Mouse (Mus musculus): ENCODE results near the gene 4933425L06Rik. TPM values are rescaled to one million over a fixed set of nuclear protein-coding genes. Genes with fewer than 3 reads are reported as not detected.

Gene 4933425L06Rik
- not detected in 2 replicates for polyA plus RNA-seq (2014; fragmentation: Nextera tagmentation; extraction: Ambion mirVana)

DNA sequence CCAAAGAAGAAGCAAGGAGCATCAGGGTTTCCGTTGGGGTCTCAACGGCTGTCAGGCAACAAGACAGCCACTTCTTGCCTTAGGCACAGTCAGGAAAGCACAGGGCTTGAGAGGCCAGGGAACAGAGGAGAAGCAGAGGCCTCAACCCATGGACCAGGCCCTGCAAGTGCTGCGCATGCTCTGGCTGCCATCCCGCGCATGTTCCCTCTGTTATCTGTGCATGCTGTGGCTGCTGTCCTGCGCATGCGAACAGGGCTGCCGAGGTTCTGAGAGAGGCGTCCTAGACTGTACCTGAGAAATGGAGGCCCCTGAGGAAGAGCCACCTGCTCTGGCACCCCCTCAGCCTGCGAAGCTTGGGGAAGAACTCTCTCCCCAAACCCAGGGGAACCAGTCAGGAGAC is at the start of gene 4933425L06Rik:
TSS of gene 4933425L06Rik (plus strand) at position 261 of the 400 bp plus-strand sequence.
- H3K4me2 ChIP-seq (replicated peaks; ENCODE audit: low read depth, low read length), result no peak within 1 kb of the TSS
- H3K27me3 ChIP-seq (ENCODE audit: control insufficient read depth, insufficient read depth, low read length), result no peaks in the 10 kb centered on the region
- H3K9ac ChIP-seq (replicated peaks; ENCODE audit: low read depth, low read length), result no peak within 1 kb of the TSS
- H3K4me3 ChIP-seq (ENCODE audit: low read depth, low read length), result no peak within 1 kb of the TSS
- no peaks in the 10 kb centered on the region for H3K36me3 ChIP-seq (ENCODE audit: control insufficient read depth, insufficient read depth, low read length)
- H3K4me1 ChIP-seq (ENCODE audit: control insufficient read depth, insufficient read depth, low read length), result no peaks in the 10 kb centered on the region
- no peak within 1 kb of the TSS for H3K27ac ChIP-seq (ENCODE audit: low read length)
- no peaks in the 10 kb centered on the region for H3K9me3 ChIP-seq (ENCODE audit: control insufficient read depth, low read depth, low read length)
- 87% methylated on average over 10 of the region's 10 CpGs for WGBS
- no peak for ATAC-seq (ENCODE audit: insufficient number of reproducible peaks, insufficient read depth, low FRiP score, low read depth)

GRCm38 (mm10) chr13:105037816-105038215 is 44.1 kb upstream of the 4933425L06Rik start:
- Histone ChIP-seq H3K36me3 (ENCODE audit: control insufficient read depth, insufficient read depth, low read length) (no peaks in the 10 kb centered on the region), H3K27me3 (ENCODE audit: control insufficient read depth, insufficient read depth, low read length) (no peaks in the 10 kb centered on the region), H3K9ac (replicated peaks; ENCODE audit: low read depth, low read length) (no peak overlapping the region), H3K4me2 (replicated peaks; ENCODE audit: low read depth, low read length) (no peak overlapping the region), H3K9me3 (ENCODE audit: control insufficient read depth, low read depth, low read length) (no peaks in the 10 kb centered on the region), H3K27ac (ENCODE audit: low read length) (no peak overlapping the region), H3K4me1 (ENCODE audit: control insufficient read depth, insufficient read depth, low read length) (no peaks in the 10 kb centered on the region), H3K4me3 (ENCODE audit: low read depth, low read length) (no peak overlapping the region)
- WGBS, result 87% methylated on average over 12 of the region's 12 CpGs
- no peak for ATAC-seq (ENCODE audit: insufficient number of reproducible peaks, insufficient read depth, low FRiP score, low read depth)

GRCm38 (mm10) chr13:105038334-105038733 is 43.6 kb upstream of the 4933425L06Rik start:
- Histone ChIP-seq H3K27ac (ENCODE audit: low read length) (no peak overlapping the region), H3K4me1 (ENCODE audit: control insufficient read depth, insufficient read depth, low read length) (no peaks in the 10 kb centered on the region), H3K4me2 (replicated peaks; ENCODE audit: low read depth, low read length) (no peak overlapping the region), H3K9me3 (ENCODE audit: control insufficient read depth, low read depth, low read length) (no peaks in the 10 kb centered on the region), H3K4me3 (ENCODE audit: low read depth, low read length) (no peak overlapping the region), H3K27me3 (ENCODE audit: control insufficient read depth, insufficient read depth, low read length) (no peaks in the 10 kb centered on the region), H3K9ac (replicated peaks; ENCODE audit: low read depth, low read length) (no peak overlapping the region), H3K36me3 (ENCODE audit: control insufficient read depth, insufficient read depth, low read length) (no peaks in the 10 kb centered on the region)
- no peak for ATAC-seq (ENCODE audit: insufficient number of reproducible peaks, insufficient read depth, low FRiP score, low read depth)
- WGBS, result 73% methylated on average over 5 of the region's 5 CpGs

- H3K4me2 ChIP-seq (replicated peaks; ENCODE audit: low read depth, low read length), result no peak overlapping the region
- no peaks in the 10 kb centered on the region for H3K36me3 ChIP-seq (ENCODE audit: control insufficient read depth, insufficient read depth, low read length)
- H3K4me1 ChIP-seq (ENCODE audit: control insufficient read depth, insufficient read depth, low read length), result no peaks in the 10 kb centered on the region
- no peaks in the 10 kb centered on the region for H3K9me3 ChIP-seq (ENCODE audit: control insufficient read depth, low read depth, low read length)
- H3K4me3 ChIP-seq (ENCODE audit: low read depth, low read length), result no peak overlapping the region
- H3K9ac ChIP-seq (replicated peaks; ENCODE audit: low read depth, low read length), result no peak overlapping the region
- no peak overlapping the region for H3K27ac ChIP-seq (ENCODE audit: low read length)
- 67% methylated on average over 3 of the region's 3 CpGs for WGBS
- no peak for ATAC-seq (ENCODE audit: insufficient number of reproducible peaks, insufficient read depth, low FRiP score, low read depth)
- H3K27me3 ChIP-seq (ENCODE audit: control insufficient read depth, insufficient read depth, low read length), result no peaks in the 10 kb centered on the region
Measured at GRCm38 (mm10) chr13:105043882-105044281, 38.0 kb upstream of the 4933425L06Rik start.

GRCm38 (mm10) chr13:105047377-105047776 is 34.5 kb upstream of the 4933425L06Rik start:
- WGBS, result 57% methylated on average over 9 of the region's 9 CpGs
- H3K9me3 ChIP-seq (ENCODE audit: control insufficient read depth, low read depth, low read length), result no peaks in the 10 kb centered on the region
- no peak overlapping the region for H3K9ac ChIP-seq (replicated peaks; ENCODE audit: low read depth, low read length)
- no peaks in the 10 kb centered on the region for H3K36me3 ChIP-seq (ENCODE audit: control insufficient read depth, insufficient read depth, low read length)
- ATAC-seq (ENCODE audit: insufficient number of reproducible peaks, insufficient read depth, low FRiP score, low read depth), result no peak
- no peak overlapping the region for H3K4me3 ChIP-seq (ENCODE audit: low read depth, low read length)
- no peaks in the 10 kb centered on the region for H3K27me3 ChIP-seq (ENCODE audit: control insufficient read depth, insufficient read depth, low read length)
- H3K27ac ChIP-seq (ENCODE audit: low read length), result no peak overlapping the region
- H3K4me2 ChIP-seq (replicated peaks; ENCODE audit: low read depth, low read length), result no peak overlapping the region
- H3K4me1 ChIP-seq (ENCODE audit: control insufficient read depth, insufficient read depth, low read length), result no peaks in the 10 kb centered on the region

GRCm38 (mm10) chr13:105048662-105049061 is 33.3 kb upstream of the 4933425L06Rik start:
- H3K4me2 ChIP-seq (replicated peaks; ENCODE audit: low read depth, low read length), result no peak overlapping the region
- ATAC-seq (ENCODE audit: insufficient number of reproducible peaks, insufficient read depth, low FRiP score, low read depth), result no peak
- no peak overlapping the region for H3K4me3 ChIP-seq (ENCODE audit: low read depth, low read length)
- H3K4me1 ChIP-seq (ENCODE audit: control insufficient read depth, insufficient read depth, low read length), result no peaks in the 10 kb centered on the region
- no peaks in the 10 kb centered on the region for H3K27me3 ChIP-seq (ENCODE audit: control insufficient read depth, insufficient read depth, low read length)
- 68% methylated on average over 8 of the region's 8 CpGs for WGBS
- H3K9ac ChIP-seq (replicated peaks; ENCODE audit: low read depth, low read length), result no peak overlapping the region
- H3K36me3 ChIP-seq (ENCODE audit: control insufficient read depth, insufficient read depth, low read length), result no peaks in the 10 kb centered on the region
- no peak overlapping the region for H3K27ac ChIP-seq (ENCODE audit: low read length)
- H3K9me3 ChIP-seq (ENCODE audit: control insufficient read depth, low read depth, low read length), result no peaks in the 10 kb centered on the region

DNA sequence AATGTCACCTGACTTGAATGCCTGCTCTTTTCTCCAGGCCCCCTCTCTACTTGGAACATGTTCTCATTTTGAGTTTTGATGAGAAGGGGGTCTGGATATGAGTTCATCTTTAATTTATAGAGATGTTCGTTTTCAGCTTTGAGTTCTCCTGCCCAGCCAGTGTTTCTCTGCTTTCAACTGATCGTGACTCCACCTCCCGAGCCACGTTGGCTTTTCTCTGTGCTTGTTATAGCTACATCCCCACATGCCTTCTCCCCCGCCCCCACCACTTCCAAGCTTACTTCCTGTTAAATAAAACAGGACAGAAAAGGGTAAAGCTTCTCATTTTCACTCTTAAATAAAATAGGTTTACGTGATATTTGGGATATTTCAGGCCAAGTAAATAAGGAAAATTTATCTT is 30.5 kb upstream of the 4933425L06Rik start:
- ATAC-seq (ENCODE audit: insufficient number of reproducible peaks, insufficient read depth, low FRiP score, low read depth), result no peak
- Histone ChIP-seq H3K4me2 (replicated peaks; ENCODE audit: low read depth, low read length) (no peak overlapping the region), H3K36me3 (ENCODE audit: control insufficient read depth, insufficient read depth, low read length) (no peaks in the 10 kb centered on the region), H3K4me1 (ENCODE audit: control insufficient read depth, insufficient read depth, low read length) (no peaks in the 10 kb centered on the region), H3K27me3 (ENCODE audit: control insufficient read depth, insufficient read depth, low read length) (no peaks in the 10 kb centered on the region), H3K27ac (ENCODE audit: low read length) (no peak overlapping the region), H3K4me3 (ENCODE audit: low read depth, low read length) (no peak overlapping the region), H3K9ac (replicated peaks; ENCODE audit: low read depth, low read length) (no peak overlapping the region), H3K9me3 (ENCODE audit: control insufficient read depth, low read depth, low read length) (no peaks in the 10 kb centered on the region)
- WGBS, result 38% methylated on average over 6 of the region's 6 CpGs

- no peak overlapping the region for H3K27ac ChIP-seq (ENCODE audit: low read length)
- 2% methylated on average over 12 of the region's 12 CpGs for WGBS
- ATAC-seq (ENCODE audit: insufficient number of reproducible peaks, insufficient read depth, low FRiP score, low read depth), result no peak
Measured at GRCm38 (mm10) chr13:105053618-105054017, 28.3 kb upstream of the 4933425L06Rik start.

More at GRCm38 (mm10) chr13:105053618-105054017, 28.3 kb upstream of the 4933425L06Rik start:
- H3K9ac ChIP-seq (replicated peaks; ENCODE audit: low read depth, low read length), result peak overlapping the region; percentile 40; the same call in 1 of the 2 replicates
- H3K27me3 ChIP-seq (ENCODE audit: control insufficient read depth, insufficient read depth, low read length), result no peaks in the 10 kb centered on the region
- no peaks in the 10 kb centered on the region for H3K9me3 ChIP-seq (ENCODE audit: control insufficient read depth, low read depth, low read length)
- peak overlapping the region; percentile 57 for H3K4me3 ChIP-seq (ENCODE audit: low read depth, low read length)
- H3K4me1 ChIP-seq (ENCODE audit: control insufficient read depth, insufficient read depth, low read length), result no peaks in the 10 kb centered on the region
- no peaks in the 10 kb centered on the region for H3K36me3 ChIP-seq (ENCODE audit: control insufficient read depth, insufficient read depth, low read length)
- H3K4me2 ChIP-seq (replicated peaks; ENCODE audit: low read depth, low read length), result peak overlapping the region; percentile 87
